Mouse (Mus musculus) forebrain, embryonic 15.5 days (tissue): ENCODE data around the gene Fgd2. TPM values are rescaled to one million over a fixed set of nuclear protein-coding genes. Genes with fewer than 3 reads are reported as not detected.
"Not testable (repeated sequence)": the region's sequence is repeated elsewhere in the genome, so short reads cannot be mapped to it uniquely, and the experiment has no call there.

ENCODE experiments used
- ATAC-seq: fragments of 200-750 bp; cut with Nextera tagmentation; replicated peaks from 2 replicates; pipeline ENCODE4 v1.8.0; 2017; ENCODE audit warnings: mild to moderate bottlenecking, moderate TSS enrichment, moderate library complexity
- H3K27ac ChIP-seq: fragments of 300-500 bp; sonication (generic); replicated peaks from 2 replicates; pipeline ENCODE4 v1.5.1; 2015; ENCODE audit warnings: mild to moderate bottlenecking, inconsistent platforms
- H3K27me3 ChIP-seq: fragments of 300-500 bp; sonication (generic); 2 replicates; pipeline ENCODE4 v1.6.1; 2015; ENCODE audit warnings: inconsistent platforms
- H3K36me3 ChIP-seq: fragments of 300-500 bp; sonication (generic); 2 replicates; pipeline ENCODE4 v1.6.1; 2015; ENCODE audit warnings: mild to moderate bottlenecking, inconsistent platforms
- H3K4me1 ChIP-seq: fragments of 300-500 bp; sonication (generic); 2 replicates; pipeline ENCODE4 v1.6.1; 2015; ENCODE audit warnings: inconsistent platforms
- H3K4me2 ChIP-seq: fragments of 300-500 bp; sonication (generic); replicated peaks from 2 replicates; pipeline ENCODE4 v1.6.1; 2015; ENCODE audit warnings: mild to moderate bottlenecking, inconsistent platforms
- H3K4me3 ChIP-seq: fragments of 300-500 bp; sonication (generic); 2 replicates; pipeline ENCODE4 v1.5.1; 2015; ENCODE audit warnings: mild to moderate bottlenecking, inconsistent platforms
- H3K9ac ChIP-seq: fragments of 300-500 bp; sonication (generic); replicated peaks from 2 replicates; pipeline ENCODE4 v1.6.1; 2015; ENCODE audit warnings: mild to moderate bottlenecking, inconsistent platforms
- H3K9me3 ChIP-seq: fragments of 300-500 bp; sonication (generic); 2 replicates; pipeline ENCODE4 v1.6.1; 2016; ENCODE audit warnings: inconsistent platforms
- WGBS: fragments of 180-500 bp; shearing (Covaris S2); methylation state at CpG from one replicate; pipeline ENCODE4 v1.1.7; 2015; ENCODE audit warnings: mixed read lengths; 5-methylcytosine and 5-hydroxymethylcytosine counted together
- polyA plus RNA-seq: library from polyadenylated mRNA; unstranded; fragments of >200 nt; fragmentation: Nextera tagmentation; extraction: Ambion mirVana; gene quantifications from 2 replicates; pipeline ENCODE4 v1.2.1, GENCODE M21; 2015

The Fgd2 gene
- polyA plus RNA-seq, 1 experiment from 2014 or later, result 5.5 TPM

GRCm38 (mm10) chr17:29380241-29380640 lies 19.5 kb downstream of the Fgd2 start:
- no peak for ATAC-seq
- no peak overlapping the region for H3K9ac ChIP-seq
- H3K36me3 ChIP-seq, result no peaks in the 10 kb centered on the region
- no peak overlapping the region for H3K4me2 ChIP-seq
- H3K27ac ChIP-seq, result no peak overlapping the region
- H3K9me3 ChIP-seq, result no peaks in the 10 kb centered on the region
- H3K4me1 ChIP-seq, result peaks cover 3% of the 10 kb centered on the region
- no peak overlapping the region for H3K4me3 ChIP-seq
- no peaks in the 10 kb centered on the region for H3K27me3 ChIP-seq
- WGBS, result 79% methylated on average over 4 of the region's 4 CpGs

GRCm38 (mm10) chr17:29381472-29381871 lies 20.8 kb downstream of the Fgd2 start:
- Histone ChIP-seq H3K9me3 (no peaks in the 10 kb centered on the region), H3K9ac (no peak overlapping the region), H3K27me3 (no peaks in the 10 kb centered on the region), H3K4me3 (no peak overlapping the region), H3K36me3 (no peaks in the 10 kb centered on the region), H3K4me1 (peaks cover 3% of the 10 kb centered on the region), H3K4me2 (no peak overlapping the region), H3K27ac (no peak overlapping the region)
- no peak for ATAC-seq
- whole genome bisulfite sequencing, result 24% methylated on average over 7 of the region's 7 CpGs

GRCm38 (mm10) chr17:29382417-29382816 lies 21.7 kb downstream of the Fgd2 start:
- Histone ChIP-seq H3K27me3 (no peaks in the 10 kb centered on the region), H3K4me1 (peaks cover 3% of the 10 kb centered on the region), H3K27ac (no peak overlapping the region), H3K9ac (no peak overlapping the region), H3K4me3 (no peak overlapping the region), H3K4me2 (no peak overlapping the region), H3K36me3 (no peaks in the 10 kb centered on the region), H3K9me3 (no peaks in the 10 kb centered on the region)
- no peak for ATAC-seq
- WGBS, result 49% methylated on average over 11 of the region's 11 CpGs

- H3K36me3 ChIP-seq, result no peaks in the 10 kb centered on the region
- H3K4me2 ChIP-seq, result no peak overlapping the region
- H3K9me3 ChIP-seq, result no peaks in the 10 kb centered on the region
- 84% methylated on average over 9 of the region's 9 CpGs for WGBS
- no peak overlapping the region for H3K4me3 ChIP-seq
- no peaks in the 10 kb centered on the region for H3K27me3 ChIP-seq
- ATAC-seq, result no peak
- no peak overlapping the region for H3K9ac ChIP-seq
- no peak overlapping the region for H3K27ac ChIP-seq
- peaks cover 3% of the 10 kb centered on the region for H3K4me1 ChIP-seq
Observed at GRCm38 (mm10) chr17:29383923-29384322, 23.2 kb downstream of the Fgd2 start.

GRCm38 (mm10) chr17:29384850-29385438 lies 24.2 kb downstream of the Fgd2 start:
- Histone ChIP-seq H3K9ac (no peak overlapping the region), H3K27ac (no peak overlapping the region), H3K4me3 (no peak overlapping the region), H3K4me1 (peaks cover 3% of the 10 kb centered on the region), H3K4me2 (no peak overlapping the region), H3K27me3 (no peaks in the 10 kb centered on the region), H3K36me3 (no peaks in the 10 kb centered on the region), H3K9me3 (no peaks in the 10 kb centered on the region)
- no peak for ATAC-seq
- 54% methylated on average over 5 of the region's 5 CpGs for WGBS

- 35% methylated on average over 6 of the region's 6 CpGs for WGBS
- peaks cover 3% of the 10 kb centered on the region for H3K4me1 ChIP-seq
- no peak overlapping the region for H3K4me2 ChIP-seq
- H3K27ac ChIP-seq, result no peak overlapping the region
- no peak for ATAC-seq
- H3K36me3 ChIP-seq, result no peaks in the 10 kb centered on the region
- no peak overlapping the region for H3K9ac ChIP-seq
- no peaks in the 10 kb centered on the region for H3K9me3 ChIP-seq
- no peaks in the 10 kb centered on the region for H3K27me3 ChIP-seq
- no peak overlapping the region for H3K4me3 ChIP-seq
Observed at GRCm38 (mm10) chr17:29385746-29386145, 25.0 kb downstream of the Fgd2 start.

GRCm38 (mm10) chr17:29388978-29389377 lies 28.3 kb downstream of the Fgd2 start:
- Histone ChIP-seq H3K27ac (no peak overlapping the region), H3K36me3 (no peaks in the 10 kb centered on the region), H3K4me1 (peaks cover 3% of the 10 kb centered on the region), H3K9ac (no peak overlapping the region), H3K9me3 (no peaks in the 10 kb centered on the region), H3K27me3 (no peaks in the 10 kb centered on the region), H3K4me3 (no peak overlapping the region), H3K4me2 (no peak overlapping the region)
- no peak for ATAC-seq
- 80% methylated on average over 11 of the region's 11 CpGs for whole genome bisulfite sequencing

- Histone ChIP-seq H3K4me1 (no peaks in the 10 kb centered on the region), H3K4me3 (no peak overlapping the region), H3K4me2 (no peak overlapping the region), H3K27ac (no peak overlapping the region), H3K27me3 (no peaks in the 10 kb centered on the region), H3K9ac (no peak overlapping the region), H3K9me3 (no peaks in the 10 kb centered on the region), H3K36me3 (no peaks in the 10 kb centered on the region)
- 87% methylated on average over 8 of the region's 8 CpGs for WGBS
- ATAC-seq, result no peak
Observed at GRCm38 (mm10) chr17:29391280-29391679, 30.6 kb downstream of the Fgd2 start.

GRCm38 (mm10) chr17:29393335-29394089 lies 32.8 kb downstream of the Fgd2 start:
- Histone ChIP-seq H3K4me3 (no peak overlapping the region), H3K4me2 (no peak overlapping the region), H3K27me3 (no peaks in the 10 kb centered on the region), H3K9me3 (no peaks in the 10 kb centered on the region), H3K4me1 (peaks cover 18% of the 10 kb centered on the region), H3K27ac (no peak overlapping the region), H3K36me3 (no peaks in the 10 kb centered on the region), H3K9ac (no peak overlapping the region)
- WGBS, result 69% methylated on average over 14 of the region's 14 CpGs
- no peak for ATAC-seq

DNA sequence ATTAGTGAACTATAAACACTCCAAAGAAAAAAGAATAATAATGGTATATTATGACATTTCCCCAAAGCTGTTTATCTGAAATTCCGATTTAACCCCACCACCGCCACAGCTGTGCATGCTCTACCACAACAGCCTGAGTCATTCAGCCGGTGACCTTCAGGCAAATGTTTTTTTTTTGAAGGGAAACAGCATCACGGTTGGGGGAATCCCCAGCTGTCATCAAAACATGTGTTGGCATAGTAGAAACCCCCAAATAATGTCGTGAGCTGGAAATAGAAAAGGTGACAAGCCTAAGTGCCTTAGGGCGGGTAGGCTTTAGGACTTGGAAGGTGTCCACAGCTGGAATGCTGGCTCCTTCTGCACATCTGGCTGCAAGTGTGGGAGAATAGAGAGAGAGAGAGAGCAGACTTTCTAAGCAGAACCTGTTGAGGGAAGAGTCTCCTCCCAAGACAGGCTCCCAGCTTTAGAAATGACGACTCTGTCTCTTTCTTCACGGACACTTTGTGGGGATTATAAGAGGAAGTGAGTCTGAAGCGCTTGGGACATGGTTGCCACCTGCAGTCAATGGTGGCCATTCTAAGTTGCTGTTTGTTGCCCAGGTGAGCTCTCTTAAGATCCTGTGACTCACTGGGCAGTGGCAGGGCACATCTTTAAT lies 33.5 kb downstream of the Fgd2 start:
- H3K4me2 ChIP-seq, result no peak overlapping the region
- no peaks in the 10 kb centered on the region for H3K9me3 ChIP-seq
- H3K36me3 ChIP-seq, result no peaks in the 10 kb centered on the region
- no peak overlapping the region for H3K9ac ChIP-seq
- no peak for ATAC-seq
- H3K4me3 ChIP-seq, result no peak overlapping the region
- H3K27ac ChIP-seq, result no peak overlapping the region
- WGBS, result 70% methylated on average over 9 of the region's 9 CpGs
- peaks cover 22% of the 10 kb centered on the region for H3K4me1 ChIP-seq
- no peaks in the 10 kb centered on the region for H3K27me3 ChIP-seq

DNA sequence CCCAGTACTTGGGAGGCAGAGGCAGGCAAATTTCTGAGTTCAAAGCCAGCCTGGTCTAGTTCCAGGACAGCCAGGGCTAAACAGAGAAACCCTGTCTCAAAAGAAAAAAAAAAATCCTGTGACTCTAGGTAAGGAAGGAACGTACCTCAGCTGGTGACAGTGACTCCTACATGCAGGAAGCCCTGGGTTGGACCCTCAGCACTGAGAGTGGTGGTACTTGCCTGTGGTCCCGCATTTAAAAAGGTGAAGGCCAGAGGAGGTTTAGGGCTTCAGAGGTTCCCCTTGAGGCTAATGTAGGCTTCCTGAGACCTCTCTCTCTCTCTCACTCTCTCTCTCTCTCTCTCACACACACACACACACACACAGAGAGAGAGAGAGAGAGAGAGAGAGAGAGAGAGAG lies 34.0 kb downstream of the Fgd2 start:
- not testable (repeated sequence) for H3K27me3 ChIP-seq, H3K27ac ChIP-seq, ATAC-seq, H3K9me3 ChIP-seq, H3K9ac ChIP-seq, H3K4me2 ChIP-seq, H3K36me3 ChIP-seq, H3K4me3 ChIP-seq
- peaks cover 22% of the 10 kb centered on the region for H3K4me1 ChIP-seq
- WGBS, result 79% methylated on average over 2 of the region's 2 CpGs

DNA sequence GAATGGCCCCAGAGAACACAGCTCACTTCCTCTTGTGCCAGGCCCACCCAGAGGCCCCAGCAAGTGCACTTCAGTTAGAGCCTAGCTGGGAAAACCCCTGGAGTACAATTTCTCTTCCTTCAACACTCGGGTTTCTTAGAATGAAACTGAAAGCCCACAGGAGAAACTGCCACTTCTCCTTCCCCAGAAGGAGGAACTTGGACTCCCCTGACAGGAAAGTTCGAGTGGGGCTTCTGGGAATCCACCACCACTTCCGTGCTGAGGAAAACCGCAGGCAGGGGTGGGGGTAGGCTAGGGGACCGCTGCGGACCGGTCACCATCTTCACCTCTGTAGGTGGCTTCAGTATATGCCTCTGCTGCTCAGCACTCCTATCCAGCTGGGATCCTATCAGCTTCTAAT lies 34.7 kb downstream of the Fgd2 start:
- ATAC-seq, result no peak
- H3K27me3 ChIP-seq, result no peaks in the 10 kb centered on the region
- H3K4me2 ChIP-seq, result no peak overlapping the region
- no peaks in the 10 kb centered on the region for H3K36me3 ChIP-seq
- H3K27ac ChIP-seq, result no peak overlapping the region
- no peaks in the 10 kb centered on the region for H3K9me3 ChIP-seq
- H3K9ac ChIP-seq, result no peak overlapping the region
- H3K4me1 ChIP-seq, result peaks cover 22% of the 10 kb centered on the region
- H3K4me3 ChIP-seq, result no peak overlapping the region
- WGBS, result 75% methylated on average over 7 of the region's 7 CpGs
